Mouse (Mus musculus) E14TG2a.4 (cell line): ENCODE measurements at regions not wholly inside any gene's neighbourhood (a gene's known extent, or its start where the extent isn't known, plus 50 kb on each side); places are given as distances from the start of the nearest gene placed in this dataset.

Source experiments
- CTCF ChIP-seq: conservative IDR thresholded peaks from 2 replicates; pipeline ENCODE4 v1.5.1; 2014; ENCODE audit warnings: low read length
- NANOG ChIP-seq: IDR thresholded peaks from 2 replicates; pipeline ENCODE4 v1.6.1; 2014; ENCODE audit warnings: borderline replicate concordance, low read length, mixed read lengths

GRCm38 (mm10) chr4:87667556-87668154, 365.5 kb downstream of the Mllt3 start:
- no peak for TF ChIP-seq NANOG
- TF ChIP-seq CTCF, result no peak
